Mouse (Mus musculus) liver, postnatal 0 days (tissue): ENCODE data around the gene Cacul1. TPM values are rescaled to one million over a fixed set of nuclear protein-coding genes. Genes with fewer than 3 reads are reported as not detected.
A peak's percentile ranks its signal among the peaks of the same experiment; 100 is the strongest.
"Not testable (repeated sequence)": the region's sequence is repeated elsewhere in the genome, so short reads cannot be mapped to it uniquely, and the experiment has no call there.

Source experiments
- ATAC-seq: fragments of 200-750 bp; cut with Nextera tagmentation; 2 replicates; pipeline ENCODE4 v1.8.0; 2017; ENCODE audit warnings: mild to moderate bottlenecking, moderate library complexity
- DNase-seq: peaks from one replicate; pipeline ENCODE4 v3.0.0-alpha.2; 2016
- H3K27ac ChIP-seq: fragments of 300-500 bp; sonication (generic); 2 replicates; pipeline ENCODE4 v1.5.1; 2014; ENCODE audit warnings: antibody characterized with exemption, moderate library complexity, mild to moderate bottlenecking, low read depth
- H3K27me3 ChIP-seq: fragments of 300-500 bp; sonication (generic); 2 replicates; pipeline ENCODE4 v1.6.1; 2014; ENCODE audit warnings: low read length, control low read depth, mixed read lengths; ENCODE audit not compliant: insufficient read depth
- H3K36me3 ChIP-seq: fragments of 300-500 bp; sonication (generic); replicated peaks from 2 replicates; pipeline ENCODE4 v1.6.1; 2014; ENCODE audit warnings: mild to moderate bottlenecking, control low read depth, low read length, moderate library complexity, mixed read lengths; ENCODE audit not compliant: insufficient read depth
- H3K4me1 ChIP-seq: fragments of 300-500 bp; sonication (generic); 2 replicates; pipeline ENCODE4 v1.6.1; 2014; ENCODE audit warnings: antibody characterized with exemption, mild to moderate bottlenecking, control low read depth; ENCODE audit not compliant: insufficient read depth
- H3K4me2 ChIP-seq: fragments of 300-500 bp; sonication (generic); 2 replicates; pipeline ENCODE4 v1.6.1; 2014; ENCODE audit warnings: low read depth, mild to moderate bottlenecking, low read length, moderate library complexity, mixed read lengths
- H3K4me3 ChIP-seq: fragments of 300-500 bp; sonication (generic); 2 replicates; pipeline ENCODE4 v1.5.1; 2014; ENCODE audit warnings: low read depth, low read length
- H3K9ac ChIP-seq: fragments of 300-500 bp; sonication (generic); replicated peaks from 2 replicates; pipeline ENCODE4 v1.6.1; 2014; ENCODE audit warnings: mild to moderate bottlenecking, moderate library complexity
- H3K9me3 ChIP-seq: fragments of 300-500 bp; sonication (generic); 2 replicates; pipeline ENCODE4 v1.6.1; 2016; ENCODE audit warnings: mild to moderate bottlenecking, control low read depth, low read length, mixed read lengths
- CTCF ChIP-seq: sonication (generic); IDR thresholded peaks from 2 replicates; pipeline ENCODE4 v1.5.1; 2016; ENCODE audit warnings: antibody characterized with exemption, low read depth
- EP300 ChIP-seq: IDR thresholded peaks from 2 replicates; pipeline ENCODE4 v1.6.1; 2016; ENCODE audit warnings: antibody characterized with exemption, low read depth, mild to moderate bottlenecking
- WGBS: fragments of 180-500 bp; shearing (Covaris S2); extraction: QIAGEN DNeasy Blood & Tissue Kit; methylation state at CpG from one replicate; pipeline ENCODE4 v1.1.7; 2014; ENCODE audit not compliant: insufficient replicate concordance; 5-methylcytosine and 5-hydroxymethylcytosine counted together
- polyA plus RNA-seq: library from polyadenylated mRNA; unstranded; fragments of >200 nt; fragmentation: Nextera tagmentation; extraction: Ambion mirVana; gene quantifications from 2 replicates; pipeline ENCODE4 v1.2.1, GENCODE M21; 2015

Cacul1 gene
- polyA plus RNA-seq, 1 experiment from 2014 or later: 7.8 TPM

DNA sequence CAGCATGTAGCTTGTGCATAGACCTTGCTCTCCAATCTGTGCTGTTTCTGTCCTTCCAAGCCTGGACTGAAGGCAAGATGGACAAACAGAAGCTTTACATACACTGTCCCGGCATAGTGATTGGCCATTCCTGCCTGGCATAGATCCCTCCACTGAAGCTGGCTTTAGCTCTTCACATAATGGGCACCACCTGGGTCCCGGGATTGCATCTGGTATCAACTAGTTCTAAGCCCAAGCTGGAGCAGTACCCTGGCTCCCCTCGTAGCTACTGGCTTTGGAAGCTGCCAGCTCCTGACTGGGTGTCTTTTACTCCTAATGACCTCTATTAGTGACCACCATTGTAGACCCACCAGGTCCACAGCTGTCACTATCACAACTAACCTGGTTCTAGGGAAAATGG lies 22.8 kb upstream of the Cacul1 start:
- ATAC-seq: no peak
- Histone ChIP-seq H3K36me3 (no peaks in the 10 kb centered on the region), H3K9me3 (no peaks in the 10 kb centered on the region), H3K4me1 (no peaks in the 10 kb centered on the region), H3K27ac (no peak overlapping the region), H3K9ac (no peak overlapping the region), H3K4me3 (no peak overlapping the region), H3K27me3 (no peaks in the 10 kb centered on the region), H3K4me2 (no peak overlapping the region)
- TF ChIP-seq CTCF (no peak), EP300 (no peak)
- WGBS: 64% methylated on average over 3 of the region's 3 CpGs
- no peak for DNase-seq

- H3K27ac ChIP-seq, ATAC-seq, H3K36me3 ChIP-seq, H3K4me2 ChIP-seq, H3K27me3 ChIP-seq, H3K9me3 ChIP-seq, DNase-seq, H3K4me3 ChIP-seq, H3K4me1 ChIP-seq, H3K9ac ChIP-seq: not testable (repeated sequence)
- 80% methylated on average over 1 of the region's 1 CpGs for WGBS
Observed at GRCm38 (mm10) chr19:60602066-60602465, 21.2 kb upstream of the Cacul1 start.

DNA sequence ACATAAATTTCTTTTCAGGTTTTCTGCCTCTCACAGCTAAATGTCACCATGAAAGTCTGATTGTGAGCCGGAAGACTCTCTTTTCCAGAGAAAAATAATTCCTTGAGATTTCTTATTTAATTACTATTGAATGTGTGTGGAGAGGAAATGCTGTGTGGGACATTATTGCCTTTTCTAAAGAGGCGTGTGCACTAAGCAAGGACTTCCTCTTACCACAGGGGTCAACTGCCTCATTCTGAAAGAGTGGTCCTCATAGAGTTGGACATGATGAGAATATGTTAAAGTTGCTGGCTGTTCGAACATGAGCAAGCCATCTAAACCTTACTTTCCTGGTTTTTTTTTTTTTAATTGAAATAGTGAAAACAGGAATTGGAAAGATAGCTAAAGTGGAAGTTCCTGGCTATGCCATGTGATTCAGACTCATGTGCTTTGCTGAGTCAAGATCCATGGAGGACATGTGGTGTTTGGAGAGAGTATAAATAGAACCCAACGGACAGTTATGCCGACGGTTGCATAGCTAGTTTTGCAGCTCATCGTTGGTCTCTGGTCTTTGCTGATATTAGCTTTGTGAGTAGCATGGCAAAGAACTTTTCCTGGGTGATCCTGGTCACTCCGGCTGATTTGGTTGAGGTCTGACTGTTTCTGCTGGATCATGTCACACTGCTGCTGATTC lies 17.3 kb upstream of the Cacul1 start:
- 0 out of 2 replicates have a peak, but pooled peaks cover 3% of the 10 kb centered on the region for H3K9me3 ChIP-seq
- H3K27ac ChIP-seq: no peak overlapping the region
- H3K9ac ChIP-seq: no peak overlapping the region
- TF ChIP-seq EP300 (no peak), CTCF (no peak)
- H3K27me3 ChIP-seq: no peaks in the 10 kb centered on the region
- DNase-seq: no peak
- 63% methylated on average over 8 of the region's 8 CpGs for WGBS
- H3K4me2 ChIP-seq: no peak overlapping the region
- H3K4me3 ChIP-seq: no peak overlapping the region
- ATAC-seq: no peak
- no peaks in the 10 kb centered on the region for H3K4me1 ChIP-seq
- H3K36me3 ChIP-seq: no peaks in the 10 kb centered on the region

GRCm38 (mm10) chr19:60589646-60590045 lies 8.8 kb upstream of the Cacul1 start:
- H3K36me3 ChIP-seq: no peaks in the 10 kb centered on the region
- H3K27me3 ChIP-seq: no peaks in the 10 kb centered on the region
- TF ChIP-seq EP300 (no peak), CTCF (no peak)
- no peak overlapping the region for H3K9ac ChIP-seq
- 0 out of 2 replicates have a peak, but pooled peaks cover 3% of the 10 kb centered on the region for H3K9me3 ChIP-seq
- no peak for ATAC-seq
- no peak overlapping the region for H3K27ac ChIP-seq
- no peak overlapping the region for H3K4me2 ChIP-seq
- no peak overlapping the region for H3K4me3 ChIP-seq
- DNase-seq: no peak
- H3K4me1 ChIP-seq: no peaks in the 10 kb centered on the region
- 72% methylated on average over 2 of the region's 2 CpGs for WGBS

DNA sequence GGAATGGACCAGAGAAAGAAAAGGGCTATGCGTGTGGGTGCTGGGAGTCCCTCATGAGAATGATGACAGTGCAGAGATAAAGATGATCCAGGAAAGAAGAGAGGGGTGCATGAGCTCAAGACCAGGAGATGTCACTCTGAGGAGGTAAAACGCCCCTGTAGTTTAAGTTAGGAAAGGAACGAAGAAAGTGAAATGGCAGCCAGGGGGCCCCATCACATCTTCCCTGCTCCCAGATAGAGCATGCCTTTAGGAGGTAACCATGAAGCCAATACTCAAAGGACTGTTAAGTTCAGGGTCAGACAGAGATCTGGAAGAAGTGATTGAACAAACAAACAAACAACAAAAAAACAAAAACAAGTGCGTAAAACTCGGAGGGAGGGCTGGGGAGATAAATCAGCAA lies 5.8 kb upstream of the Cacul1 start:
- TF ChIP-seq EP300: no peak
- peak; percentile 33 for TF ChIP-seq CTCF
- H3K4me3 ChIP-seq: no peak overlapping the region
- no peak overlapping the region for H3K4me2 ChIP-seq
- H3K27ac ChIP-seq: no peak overlapping the region
- no peaks in the 10 kb centered on the region for H3K36me3 ChIP-seq
- 71% methylated on average over 5 of the region's 5 CpGs for WGBS
- H3K27me3 ChIP-seq: no peaks in the 10 kb centered on the region
- H3K9ac ChIP-seq: no peak overlapping the region
- ATAC-seq (no peak), DNase-seq (no peak)
- H3K4me1 ChIP-seq: peaks cover 6% of the 10 kb centered on the region
- no peaks in the 10 kb centered on the region for H3K9me3 ChIP-seq

GRCm38 (mm10) chr19:60583201-60583600 lies 2.4 kb upstream of the Cacul1 start:
- Histone ChIP-seq H3K27ac (no peak overlapping the region), H3K27me3 (no peaks in the 10 kb centered on the region), H3K4me3 (no peak overlapping the region), H3K9me3 (no peaks in the 10 kb centered on the region), H3K4me2 (no peak overlapping the region), H3K4me1 (peaks cover 21% of the 10 kb centered on the region), H3K36me3 (no peaks in the 10 kb centered on the region), H3K9ac (no peak overlapping the region)
- DNase-seq (no peak), ATAC-seq (no peak)
- WGBS: 96% methylated on average over 2 of the region's 2 CpGs
- TF ChIP-seq EP300 (no peak), CTCF (no peak)
